Mouse (Mus musculus): Measurements from ENCODE around the gene Scd2. TPM values are rescaled to one million over a fixed set of nuclear protein-coding genes. Genes with fewer than 3 reads are reported as not detected.

The Scd2 gene
- polyA plus RNA-seq, 1 experiment: 49.6 TPM

GRCm38 (mm10) chr19:44287415-44288110 lies 5.9 kb upstream of the Scd2 start:
- TF ChIP-seq GATA1 (IDR thresholded peaks at IDR 0.05; ENCODE audit: low read length): no peak

GRCm38 (mm10) chr19:44292083-44292482 lies 1.4 kb upstream of the Scd2 start:
- TF ChIP-seq GATA1 (IDR thresholded peaks at IDR 0.05; ENCODE audit: low read length): no peak

- peak; percentile 17 for TF ChIP-seq GATA1 (IDR thresholded peaks at IDR 0.05; ENCODE audit: low read length)
These were observed 991 bp upstream of the Scd2 start for GRCm38 (mm10) chr19:44292483-44292882.

- no peak for TF ChIP-seq GATA1 (IDR thresholded peaks at IDR 0.05; ENCODE audit: low read length)
These were observed 486 bp downstream of the Scd2 start for GRCm38 (mm10) chr19:44293769-44294551.

GRCm38 (mm10) chr19:44294588-44295041 lies 1.1 kb downstream of the Scd2 start:
- TF ChIP-seq GATA1 (IDR thresholded peaks at IDR 0.05; ENCODE audit: low read length): no peak

GRCm38 (mm10) chr19:44295251-44295650 lies 1.8 kb downstream of the Scd2 start:
- TF ChIP-seq GATA1 (IDR thresholded peaks at IDR 0.05; ENCODE audit: low read length): no peak

GRCm38 (mm10) chr19:44295741-44296140 lies 2.3 kb downstream of the Scd2 start:
- TF ChIP-seq GATA1 (IDR thresholded peaks at IDR 0.05; ENCODE audit: low read length): no peak

- no peak for TF ChIP-seq GATA1 (IDR thresholded peaks at IDR 0.05; ENCODE audit: low read length)
These were observed 2.7 kb downstream of the Scd2 start for GRCm38 (mm10) chr19:44296186-44296585.

- no peak for TF ChIP-seq GATA1 (IDR thresholded peaks at IDR 0.05; ENCODE audit: low read length)
These were observed 3.7 kb downstream of the Scd2 start for GRCm38 (mm10) chr19:44297068-44297760.

GRCm38 (mm10) chr19:44297862-44298261 lies 4.4 kb downstream of the Scd2 start:
- TF ChIP-seq GATA1 (IDR thresholded peaks at IDR 0.05; ENCODE audit: low read length): no peak

GRCm38 (mm10) chr19:44299078-44299477 lies 5.6 kb downstream of the Scd2 start:
- no peak for TF ChIP-seq GATA1 (IDR thresholded peaks at IDR 0.05; ENCODE audit: low read length)

- TF ChIP-seq GATA1 (IDR thresholded peaks at IDR 0.05; ENCODE audit: low read length): no peak
These were observed 6.4 kb downstream of the Scd2 start for GRCm38 (mm10) chr19:44299902-44300301.

- TF ChIP-seq GATA1 (IDR thresholded peaks at IDR 0.05; ENCODE audit: low read length): no peak
These were observed 7.0 kb downstream of the Scd2 start for GRCm38 (mm10) chr19:44300520-44300919.

- no peak for TF ChIP-seq GATA1 (IDR thresholded peaks at IDR 0.05; ENCODE audit: low read length)
These were observed 7.7 kb downstream of the Scd2 start for GRCm38 (mm10) chr19:44301176-44301575.

GRCm38 (mm10) chr19:44301671-44302305 lies 8.3 kb downstream of the Scd2 start:
- TF ChIP-seq GATA1 (IDR thresholded peaks at IDR 0.05; ENCODE audit: low read length): no peak

- no peak for TF ChIP-seq GATA1 (IDR thresholded peaks at IDR 0.05; ENCODE audit: low read length)
These were observed 9.4 kb downstream of the Scd2 start for GRCm38 (mm10) chr19:44302901-44303300.
